Mouse (Mus musculus) heart, adult 18-20 months (tissue): Measurements from ENCODE around the gene Whrn. TPM values are rescaled to one million over a fixed set of nuclear protein-coding genes. Genes with fewer than 3 reads are reported as not detected.
A peak's percentile ranks its signal among the peaks of the same experiment; 100 is the strongest.

ENCODE experiments used
- DNase-seq, 2 experiments: peaks; one replicate each; pipeline ENCODE4 v3.0.0; 2021 to 2022; ENCODE audit warnings: mixed read lengths in 1 of 2
- total RNA-seq, 2 experiments: library from RNA; stranded (reverse); gene quantifications; 2 replicates each; pipeline ENCODE4 v1.2.3; 2021

Gene Whrn
- total RNA-seq, 2 experiments from 2014 or later: 15.2 to 23.6 TPM

GRCm38 (mm10) chr4:63405683-63406082, 90.1 kb downstream of the Whrn start:
- DNase-seq: peak in 1 of 2 experiments; percentile 17

GRCm38 (mm10) chr4:63405051-63405450, 90.7 kb downstream of the Whrn start:
- peak in 1 of 2 experiments; percentile 36 for DNase-seq

DNA sequence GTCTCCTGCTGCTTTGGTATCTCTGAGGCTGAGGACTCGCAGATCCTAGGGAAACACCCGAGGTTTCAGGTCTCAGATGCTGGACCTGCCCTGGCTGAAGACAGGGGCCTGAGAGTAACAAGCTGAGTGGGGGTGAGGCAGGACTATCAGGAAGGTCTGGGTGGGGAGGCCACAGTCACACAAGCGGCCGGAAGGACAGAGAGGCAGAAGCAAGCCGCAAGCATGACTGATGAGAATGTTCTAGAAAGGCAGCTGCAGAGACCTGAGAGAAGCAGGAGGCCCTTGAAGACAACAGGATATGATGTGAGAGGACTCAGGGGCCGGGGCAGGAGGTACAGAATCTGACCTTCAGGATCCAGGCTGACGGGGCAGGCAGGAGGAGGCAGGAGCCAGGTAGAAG, 91.6 kb downstream of the Whrn start:
- peak in 1 of 2 experiments; percentile 60 for DNase-seq

- peak; percentile 93 to 96 for DNase-seq
These were observed 92.5 kb downstream of the Whrn start, which contains the start of gene Akna for GRCm38 (mm10) chr4:63403040-63403959. Gene Akna, minus strand, starts transcription at chr4:63403354.

- no peak for DNase-seq
These were observed 93.2 kb downstream of the Whrn start for GRCm38 (mm10) chr4:63402558-63402957.

GRCm38 (mm10) chr4:63402056-63402455, 93.7 kb downstream of the Whrn start:
- no peak for DNase-seq

- peak in 1 of 2 experiments; percentile 56 for DNase-seq
These were observed 94.2 kb downstream of the Whrn start for GRCm38 (mm10) chr4:63401620-63402019.

GRCm38 (mm10) chr4:63400541-63401306, 95.1 kb downstream of the Whrn start:
- peak in 1 of 2 experiments; percentile 21 for DNase-seq

DNA sequence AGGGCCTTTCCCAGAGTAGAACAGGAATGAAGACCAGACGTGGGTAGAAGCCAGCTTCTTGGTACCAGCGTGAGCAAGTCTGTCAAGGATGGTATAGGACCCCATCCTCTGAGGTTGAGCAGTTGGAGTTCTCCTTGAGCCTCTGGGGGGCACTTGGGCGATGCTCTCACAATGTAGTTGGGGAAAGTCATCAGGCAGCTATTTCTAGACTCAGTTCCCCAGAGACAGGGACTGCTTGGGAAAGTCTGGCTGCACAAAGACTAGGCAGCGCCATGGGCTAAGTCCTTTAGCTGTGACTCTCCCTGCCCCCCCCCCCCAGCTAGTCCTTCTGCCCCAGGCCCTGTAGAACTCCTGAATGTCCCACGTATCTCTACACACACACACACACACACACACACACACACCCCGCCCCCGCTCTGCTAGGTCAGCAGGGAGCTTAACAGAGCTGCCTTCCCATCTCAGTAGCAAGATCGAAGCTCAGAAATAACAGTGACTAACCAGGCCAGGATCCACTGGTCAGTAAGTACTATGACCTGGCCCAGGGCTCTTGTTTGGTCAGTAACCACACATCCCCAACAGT, 96.0 kb downstream of the Whrn start:
- DNase-seq: peak in 1 of 2 experiments; percentile 73

DNA sequence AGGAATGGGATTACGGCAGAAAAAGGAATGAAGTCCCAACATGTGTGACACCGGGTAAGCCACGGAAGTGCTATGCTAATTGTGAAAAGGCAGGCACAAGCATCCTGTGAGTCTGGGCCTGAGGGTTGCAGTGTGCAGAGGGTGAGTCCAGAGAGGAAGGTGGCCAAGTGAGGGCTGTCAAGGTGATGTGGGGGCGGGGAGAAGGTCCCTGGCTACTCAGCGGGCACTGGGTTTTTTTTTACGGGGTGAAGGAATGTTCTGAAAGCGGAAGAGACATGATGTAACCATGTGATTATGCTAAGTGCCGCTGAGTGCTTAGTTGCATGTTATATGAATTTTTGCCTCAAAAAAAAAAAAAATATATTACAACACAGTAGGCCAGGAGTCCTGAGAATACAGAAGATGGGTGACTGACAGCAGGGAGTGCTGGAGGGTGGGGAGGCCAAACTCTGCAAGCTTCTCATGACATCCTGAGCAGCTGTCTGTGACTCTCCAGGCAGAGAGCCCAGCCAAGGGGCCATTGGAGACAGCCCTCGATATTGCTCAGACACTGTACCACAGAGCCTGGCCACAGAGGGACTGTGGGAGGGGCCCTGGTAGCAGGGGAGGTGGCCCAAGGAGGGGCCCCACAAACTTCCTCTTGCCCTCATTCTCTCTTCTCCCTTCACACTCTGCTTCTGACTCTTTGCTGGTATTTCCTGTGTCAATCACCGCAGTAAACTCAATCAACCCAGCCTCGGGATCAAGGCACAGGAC, 96.8 kb downstream of the Whrn start:
- peak in 1 of 2 experiments; percentile 84 for DNase-seq

DNA sequence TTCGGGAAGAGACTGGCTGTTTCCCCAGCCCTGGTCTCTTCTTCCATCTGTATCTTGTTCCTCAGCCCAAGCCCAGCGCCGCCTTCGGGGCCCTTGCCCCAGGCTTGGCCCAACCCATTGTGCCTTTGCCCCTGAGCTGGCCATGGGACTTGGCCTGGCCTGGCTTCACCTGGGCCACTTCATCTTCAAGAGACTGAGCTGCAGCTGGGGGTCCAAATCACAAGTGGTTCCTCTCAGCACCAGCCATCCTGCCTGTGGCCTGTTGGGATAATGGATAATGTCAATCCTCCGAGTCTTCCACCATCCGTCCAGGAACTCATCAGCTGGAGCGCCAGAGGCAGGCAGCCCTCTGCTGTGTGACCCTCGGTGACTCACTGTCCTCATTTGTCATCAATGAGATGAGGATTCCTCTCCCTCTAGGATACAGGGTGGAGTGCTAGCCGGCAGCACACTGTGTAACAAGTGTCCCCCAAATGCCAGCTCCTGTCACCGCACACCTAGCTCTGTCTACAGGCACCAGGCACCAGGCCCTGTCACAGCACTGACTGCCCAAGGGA, 97.7 kb downstream of the Whrn start:
- DNase-seq: no peak

DNA sequence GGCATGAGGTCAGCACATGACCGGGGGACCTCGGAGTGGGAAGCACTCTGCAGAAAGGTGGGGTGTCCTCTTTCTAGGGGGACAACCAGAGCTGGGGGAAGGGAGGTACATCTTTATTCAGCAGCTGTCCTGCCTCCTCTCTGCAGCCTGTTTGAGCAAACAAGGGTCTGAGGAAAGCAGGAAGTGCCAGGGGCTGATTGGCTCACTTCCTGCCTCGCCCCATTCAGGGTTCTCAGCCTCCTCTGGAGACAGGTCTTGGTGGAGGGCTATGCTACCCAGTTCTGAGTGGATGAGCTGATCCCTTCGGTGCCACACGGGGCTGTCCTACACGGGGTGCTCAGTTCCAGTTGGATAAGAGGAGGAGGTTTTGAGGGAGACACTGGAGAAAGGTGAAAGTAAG, 104.5 kb downstream of the Whrn start:
- no peak for DNase-seq

DNA sequence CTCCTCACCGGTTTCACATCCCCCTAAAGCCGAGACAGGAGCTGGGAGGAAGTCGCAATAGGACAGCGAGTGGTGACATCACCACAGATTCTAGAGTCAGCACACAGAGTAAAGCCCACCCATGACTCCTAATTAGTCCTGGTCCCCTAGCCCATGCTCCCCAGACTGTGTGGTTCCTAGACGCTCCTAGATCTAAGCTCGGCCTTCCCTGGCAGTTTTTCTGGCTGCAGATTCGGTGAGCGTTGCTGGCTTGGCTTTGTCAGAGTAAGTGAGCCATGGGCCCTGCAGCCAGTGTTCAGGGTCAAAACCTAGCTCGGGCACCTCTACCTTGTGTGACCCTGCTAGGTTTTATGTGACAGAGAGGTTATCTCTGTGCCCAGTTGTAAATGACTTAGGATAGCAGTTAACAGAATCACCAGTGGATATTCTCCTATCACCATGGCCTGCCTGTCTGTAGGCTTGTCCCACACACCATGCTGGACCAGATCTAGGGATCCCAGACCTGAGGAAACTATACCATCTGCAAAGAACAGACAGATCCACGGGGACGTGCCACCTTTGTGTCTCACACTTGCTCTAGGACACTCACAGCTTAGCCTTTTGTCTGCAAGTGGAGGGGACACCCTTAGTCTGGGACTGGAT, 105.8 kb downstream of the Whrn start:
- DNase-seq: peak in 1 of 2 experiments; percentile 41

DNA sequence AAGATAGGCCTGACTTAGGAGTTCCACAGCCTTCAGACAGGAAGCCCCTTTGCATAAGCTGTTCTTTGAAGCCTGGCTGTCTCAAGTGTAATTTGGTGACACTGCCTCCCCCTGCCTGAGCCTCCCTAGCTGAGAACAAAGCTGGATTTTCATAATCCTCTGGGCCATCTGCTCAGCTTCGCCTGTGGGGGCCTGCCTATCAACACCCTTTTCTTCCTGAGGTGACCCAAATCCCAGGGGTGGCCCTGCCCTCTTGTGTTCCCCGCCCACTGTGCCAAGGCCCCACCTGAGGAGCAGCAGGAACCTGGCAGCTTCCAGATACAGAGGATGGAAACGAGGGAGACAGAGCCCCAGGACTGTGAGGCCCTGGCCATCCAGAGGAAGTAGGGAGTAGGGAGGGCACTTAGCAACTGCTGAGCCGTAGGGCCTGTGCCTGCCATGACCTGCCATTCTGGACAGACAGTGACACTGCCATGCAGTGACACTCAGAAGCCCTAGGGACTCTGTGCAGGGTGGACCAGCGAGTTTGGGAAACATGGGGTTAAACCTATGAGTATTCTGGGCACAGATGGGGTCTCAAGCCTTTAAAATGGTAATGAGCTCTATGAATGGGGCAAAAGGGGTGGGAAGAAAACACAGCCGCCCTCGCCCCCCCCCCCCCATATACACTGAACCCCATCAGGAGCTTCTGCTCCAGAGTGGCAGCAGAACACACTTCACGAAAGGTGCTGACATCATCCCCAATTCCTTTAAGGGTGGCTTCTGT, 106.5 kb downstream of the Whrn start:
- DNase-seq: no peak

GRCm38 (mm10) chr4:63388029-63388428, 107.8 kb downstream of the Whrn start:
- no peak for DNase-seq

GRCm38 (mm10) chr4:63385784-63386183, 110.0 kb downstream of the Whrn start:
- peak in 1 of 2 experiments; percentile 64 for DNase-seq

- no peak for DNase-seq
These were observed 110.5 kb downstream of the Whrn start for GRCm38 (mm10) chr4:63385253-63385652.

DNA sequence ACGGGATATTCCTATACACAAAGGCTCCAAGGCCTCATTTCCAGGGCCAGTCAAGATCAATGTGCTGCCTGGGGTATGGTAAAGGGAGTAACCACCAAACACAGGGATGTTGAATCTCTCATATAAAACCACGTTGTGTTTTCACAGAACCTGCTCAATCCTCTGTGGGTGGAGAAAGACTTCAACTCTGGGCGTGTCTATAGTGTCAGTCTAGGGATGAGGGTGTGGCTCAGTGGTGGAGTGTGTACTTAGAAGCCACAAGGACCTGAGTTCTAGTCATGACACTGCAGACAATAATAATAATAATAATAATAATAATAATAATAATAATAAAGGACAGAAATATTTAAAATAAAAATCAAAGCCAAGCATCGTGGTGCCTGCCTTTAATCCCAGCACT, 111.5 kb downstream of the Whrn start:
- DNase-seq: no peak

DNA sequence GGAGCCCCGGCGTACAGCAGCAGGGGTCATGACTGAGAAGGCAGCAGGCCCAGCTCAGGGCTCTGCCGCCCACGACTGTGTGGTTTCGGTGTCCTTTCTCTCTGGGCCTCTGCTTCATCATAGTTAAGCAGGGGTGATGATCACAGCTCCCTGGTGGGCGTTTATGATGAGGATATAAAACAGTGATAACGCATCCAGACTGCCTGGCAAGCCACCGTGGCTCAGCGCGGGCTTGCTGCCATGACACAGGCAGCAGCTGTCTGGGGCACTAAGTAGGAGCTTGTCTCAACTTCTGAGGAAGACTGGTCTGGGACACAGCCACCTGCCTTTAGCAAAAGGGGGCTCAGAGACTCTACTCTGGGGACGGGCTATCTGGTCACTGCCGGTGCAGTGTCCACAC, 112.3 kb downstream of the Whrn start:
- DNase-seq: no peak
